Mouse (Mus musculus) lung, embryonic 15.5 days (tissue): ENCODE measurements at regions not wholly inside any gene's neighbourhood (a gene's known extent, or its start where the extent isn't known, plus 50 kb on each side); places are given as distances from the start of the nearest gene placed in this dataset.
A peak's percentile ranks its signal among the peaks of the same experiment; 100 is the strongest.

Experiments used
- ATAC-seq: fragments of 200-750 bp; cut with Nextera tagmentation; 2 replicates; pipeline ENCODE4 v1.8.0; 2017; ENCODE audit warnings: moderate number of reproducible peaks, borderline replicate concordance; ENCODE audit not compliant: low FRiP score, low TSS enrichment; ENCODE audit errors: extremely low read depth
- H3K27ac ChIP-seq: fragments of 300-500 bp; sonication (generic); 2 replicates; pipeline ENCODE4 v1.5.1; 2015; ENCODE audit warnings: moderate library complexity, mild to moderate bottlenecking, inconsistent platforms
- H3K27me3 ChIP-seq: fragments of 300-500 bp; sonication (generic); 2 replicates; pipeline ENCODE4 v1.6.1; 2015; ENCODE audit warnings: inconsistent platforms
- H3K36me3 ChIP-seq: fragments of 300-500 bp; sonication (generic); 2 replicates; pipeline ENCODE4 v1.6.1; 2015; ENCODE audit warnings: inconsistent platforms
- H3K4me1 ChIP-seq: fragments of 300-500 bp; sonication (generic); 2 replicates; pipeline ENCODE4 v1.6.1; 2015; ENCODE audit warnings: inconsistent platforms
- H3K4me2 ChIP-seq: fragments of 300-500 bp; sonication (generic); 2 replicates; pipeline ENCODE4 v1.6.1; 2015; ENCODE audit warnings: inconsistent platforms, mild to moderate bottlenecking, moderate library complexity
- H3K4me3 ChIP-seq: fragments of 300-500 bp; sonication (generic); 2 replicates; pipeline ENCODE4 v1.5.1; 2015; ENCODE audit warnings: mild to moderate bottlenecking, inconsistent platforms
- H3K9ac ChIP-seq: fragments of 300-500 bp; sonication (generic); 2 replicates; pipeline ENCODE4 v1.6.1; 2015; ENCODE audit warnings: inconsistent platforms
- H3K9me3 ChIP-seq: fragments of 300-500 bp; sonication (generic); 2 replicates; pipeline ENCODE4 v1.6.1; 2016; ENCODE audit warnings: inconsistent platforms
- WGBS: fragments of 180-500 bp; shearing (Covaris S2); methylation state at CpG from one replicate; pipeline ENCODE4 v1.1.7; 2015; 5-methylcytosine and 5-hydroxymethylcytosine counted together

- Histone ChIP-seq H3K27ac (no peak overlapping the region), H3K4me3 (no peak overlapping the region), H3K9ac (no peak overlapping the region), H3K27me3 (no peaks in the 10 kb centered on the region), H3K4me2 (no peak overlapping the region), H3K36me3 (no peaks in the 10 kb centered on the region), H3K9me3 (no peaks in the 10 kb centered on the region), H3K4me1 (no peaks in the 10 kb centered on the region)
- no peak for ATAC-seq
- 53% methylated on average over 4 of the region's 4 CpGs for WGBS
Measured at GRCm38 (mm10) chr17:63575316-63576007, 75.6 kb upstream of the Fbxl17 start.

GRCm38 (mm10) chr17:63582870-63583269 lies 83.1 kb upstream of the Fbxl17 start:
- no peak overlapping the region for H3K4me3 ChIP-seq
- no peaks in the 10 kb centered on the region for H3K9me3 ChIP-seq
- H3K9ac ChIP-seq = no peak overlapping the region
- no peaks in the 10 kb centered on the region for H3K27me3 ChIP-seq
- H3K4me2 ChIP-seq = no peak overlapping the region
- H3K4me1 ChIP-seq = no peaks in the 10 kb centered on the region
- no peak for ATAC-seq
- no peak overlapping the region for H3K27ac ChIP-seq
- WGBS = 73% methylated on average over 4 of the region's 4 CpGs
- no peaks in the 10 kb centered on the region for H3K36me3 ChIP-seq

GRCm38 (mm10) chr17:63607021-63607751 lies 107.4 kb upstream of the Fbxl17 start:
- WGBS = 53% methylated on average over 7 of the region's 7 CpGs
- no peak for ATAC-seq
- H3K9ac ChIP-seq = no peak overlapping the region
- H3K4me1 ChIP-seq = no peaks in the 10 kb centered on the region
- H3K9me3 ChIP-seq = no peaks in the 10 kb centered on the region
- H3K36me3 ChIP-seq = no peaks in the 10 kb centered on the region
- no peak overlapping the region for H3K4me3 ChIP-seq
- no peak overlapping the region for H3K27ac ChIP-seq
- H3K27me3 ChIP-seq = no peaks in the 10 kb centered on the region
- H3K4me2 ChIP-seq = no peak overlapping the region

GRCm38 (mm10) chr17:63622726-63623125 lies 122.9 kb upstream of the Fbxl17 start:
- Histone ChIP-seq H3K4me1 (no peaks in the 10 kb centered on the region), H3K9me3 (no peaks in the 10 kb centered on the region), H3K9ac (no peak overlapping the region), H3K27me3 (no peaks in the 10 kb centered on the region), H3K4me3 (no peak overlapping the region), H3K36me3 (no peaks in the 10 kb centered on the region), H3K4me2 (no peak overlapping the region), H3K27ac (no peak overlapping the region)
- 19% methylated on average over 3 of the region's 3 CpGs for WGBS
- no peak for ATAC-seq

GRCm38 (mm10) chr17:63637598-63637997 lies 137.8 kb upstream of the Fbxl17 start:
- Histone ChIP-seq H3K27me3 (no peaks in the 10 kb centered on the region), H3K9me3 (no peaks in the 10 kb centered on the region), H3K27ac (no peak overlapping the region), H3K4me1 (no peaks in the 10 kb centered on the region), H3K36me3 (no peaks in the 10 kb centered on the region), H3K9ac (no peak overlapping the region), H3K4me2 (no peak overlapping the region), H3K4me3 (no peak overlapping the region)
- no peak for ATAC-seq
- WGBS = 70% methylated on average over 2 of the region's 2 CpGs

- Histone ChIP-seq H3K27ac (no peak overlapping the region), H3K9ac (no peak overlapping the region), H3K27me3 (no peaks in the 10 kb centered on the region), H3K36me3 (no peaks in the 10 kb centered on the region), H3K4me1 (no peaks in the 10 kb centered on the region), H3K9me3 (no peaks in the 10 kb centered on the region), H3K4me3 (no peak overlapping the region), H3K4me2 (no peak overlapping the region)
- no peak for ATAC-seq
- 72% methylated on average over 4 of the region's 4 CpGs for WGBS
Measured at GRCm38 (mm10) chr17:63644390-63644789, 144.6 kb upstream of the Fbxl17 start.

- 68% methylated on average over 6 of the region's 6 CpGs for WGBS
- ATAC-seq = no peak
- Histone ChIP-seq H3K4me3 (no peak overlapping the region), H3K9me3 (no peaks in the 10 kb centered on the region), H3K36me3 (no peaks in the 10 kb centered on the region), H3K4me2 (no peak overlapping the region), H3K27me3 (no peaks in the 10 kb centered on the region), H3K4me1 (no peaks in the 10 kb centered on the region), H3K27ac (no peak overlapping the region), H3K9ac (no peak overlapping the region)
Measured at GRCm38 (mm10) chr17:63657687-63658086, 157.9 kb upstream of the Fbxl17 start.

GRCm38 (mm10) chr17:63660841-63661481 lies 161.1 kb upstream of the Fbxl17 start:
- WGBS = 56% methylated on average over 13 of the region's 13 CpGs
- H3K36me3 ChIP-seq = no peaks in the 10 kb centered on the region
- H3K9me3 ChIP-seq = no peaks in the 10 kb centered on the region
- ATAC-seq = peak; percentile 78; the same call in 1 of the 2 replicates
- no peak overlapping the region for H3K4me2 ChIP-seq
- H3K4me1 ChIP-seq = no peaks in the 10 kb centered on the region
- H3K27me3 ChIP-seq = no peaks in the 10 kb centered on the region
- peak overlapping the region; percentile 83 for H3K27ac ChIP-seq
- H3K4me3 ChIP-seq = no peak overlapping the region
- H3K9ac ChIP-seq = no peak overlapping the region

- peak; percentile 69 for ATAC-seq
- H3K4me1 ChIP-seq = no peaks in the 10 kb centered on the region
Measured at GRCm38 (mm10) chr17:63661584-63661983, 161.8 kb upstream of the Fbxl17 start.

GRCm38 (mm10) chr17:63662251-63662650 lies 162.4 kb upstream of the Fbxl17 start:
- Histone ChIP-seq H3K4me1 (no peaks in the 10 kb centered on the region), H3K9me3 (no peaks in the 10 kb centered on the region), H3K27me3 (no peaks in the 10 kb centered on the region), H3K9ac (no peak overlapping the region), H3K27ac (peak overlapping the region; percentile 83), H3K36me3 (no peaks in the 10 kb centered on the region), H3K4me3 (no peak overlapping the region), H3K4me2 (no peak overlapping the region)
- WGBS = 53% methylated on average over 12 of the region's 12 CpGs
- ATAC-seq = no peak

More at GRCm38 (mm10) chr17:63661584-63661983, 161.8 kb upstream of the Fbxl17 start:
- H3K4me3 ChIP-seq = no peak overlapping the region
- 79% methylated on average over 4 of the region's 4 CpGs for WGBS
- no peak overlapping the region for H3K4me2 ChIP-seq
- no peaks in the 10 kb centered on the region for H3K9me3 ChIP-seq
- H3K9ac ChIP-seq = no peak overlapping the region
- no peaks in the 10 kb centered on the region for H3K27me3 ChIP-seq
- H3K27ac ChIP-seq = peak overlapping the region; percentile 83
- no peaks in the 10 kb centered on the region for H3K36me3 ChIP-seq

GRCm38 (mm10) chr17:63676791-63677190 lies 177.0 kb upstream of the Fbxl17 start:
- WGBS = 87% methylated on average over 8 of the region's 8 CpGs
- Histone ChIP-seq H3K27me3 (no peaks in the 10 kb centered on the region), H3K27ac (no peak overlapping the region), H3K9ac (no peak overlapping the region), H3K4me1 (no peaks in the 10 kb centered on the region), H3K4me2 (no peak overlapping the region), H3K36me3 (no peaks in the 10 kb centered on the region), H3K4me3 (no peak overlapping the region), H3K9me3 (no peaks in the 10 kb centered on the region)
- no peak for ATAC-seq
